Mouse (Mus musculus) subcutaneous adipose tissue, adult 2 months (tissue): Measurements from ENCODE around the gene Lclat1. TPM values are rescaled to one million over a fixed set of nuclear protein-coding genes. Genes with fewer than 3 reads are reported as not detected.

Source experiments
- polyA plus RNA-seq: library from polyadenylated mRNA; depleted of rRNA; stranded (reverse); fragments of >200 nt; gene quantifications from 2 replicates; pipeline ENCODE4 v1.2.3, GENCODE M21; 2012; ENCODE audit warnings: low replicate concordance; rRNA removed

Lclat1 gene
- 5.9 and 16.2 TPM in 2 replicates for polyA plus RNA-seq

DNA sequence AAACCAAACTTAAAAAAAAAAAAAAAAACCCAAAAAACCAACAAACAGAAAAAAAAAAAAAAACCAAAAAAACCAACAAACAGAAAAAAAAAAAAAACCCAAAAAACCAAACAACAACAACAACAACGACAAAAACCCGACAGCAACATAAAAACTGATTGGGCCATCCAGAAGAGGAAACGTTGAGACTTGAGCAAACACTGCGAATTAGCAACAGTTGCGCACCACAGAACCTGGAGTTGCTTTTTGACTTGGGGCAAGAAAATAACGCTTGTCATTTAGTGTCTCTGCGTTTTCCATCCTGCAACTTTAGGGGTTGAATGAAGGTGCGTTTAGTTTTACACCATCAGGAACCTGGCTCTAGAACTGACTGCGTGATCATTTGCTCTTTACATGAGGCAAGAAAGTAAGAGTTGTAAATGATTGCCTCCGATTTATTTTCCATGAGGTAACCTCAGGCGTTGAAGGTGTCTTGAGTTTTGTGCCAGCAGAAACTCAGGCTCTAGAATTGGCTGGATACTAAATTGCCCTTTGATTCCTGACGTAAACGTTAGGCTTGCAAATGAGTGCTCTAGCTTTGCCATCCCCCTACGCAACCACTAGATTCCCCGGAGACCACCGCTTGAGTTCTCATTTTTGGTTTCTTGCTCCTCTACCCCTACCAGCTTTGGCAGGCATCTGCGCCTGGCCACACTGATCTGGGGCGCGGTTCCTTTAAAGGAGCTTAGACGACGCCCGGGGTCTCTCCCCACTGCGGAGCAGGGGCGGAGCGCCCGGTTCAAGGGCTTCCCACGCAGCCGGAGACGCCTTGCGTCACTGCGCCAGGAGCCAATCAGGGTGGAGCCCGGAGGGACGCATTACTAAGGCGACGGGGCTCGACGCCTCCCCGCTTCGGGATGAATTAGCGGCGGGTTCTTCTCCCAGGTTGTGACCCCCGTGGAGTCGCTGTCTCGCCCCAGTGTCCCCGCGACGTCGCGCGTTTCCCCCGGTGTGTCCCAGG, at the start of gene Lclat1:
Lclat1 (plus strand) TSS at position 828 of the 1,000 bp plus-strand sequence.

Other genes starting within 250 kb of the Lclat1 start
- gene Lbh, start 189.7 kb upstream of the Lclat1 start, polyA plus RNA-seq: 38.1 and 94.1 TPM in 2 replicates